Comparison of ENCODE assay signal across 23 mouse cellular contexts in the genomic region with DNA sequence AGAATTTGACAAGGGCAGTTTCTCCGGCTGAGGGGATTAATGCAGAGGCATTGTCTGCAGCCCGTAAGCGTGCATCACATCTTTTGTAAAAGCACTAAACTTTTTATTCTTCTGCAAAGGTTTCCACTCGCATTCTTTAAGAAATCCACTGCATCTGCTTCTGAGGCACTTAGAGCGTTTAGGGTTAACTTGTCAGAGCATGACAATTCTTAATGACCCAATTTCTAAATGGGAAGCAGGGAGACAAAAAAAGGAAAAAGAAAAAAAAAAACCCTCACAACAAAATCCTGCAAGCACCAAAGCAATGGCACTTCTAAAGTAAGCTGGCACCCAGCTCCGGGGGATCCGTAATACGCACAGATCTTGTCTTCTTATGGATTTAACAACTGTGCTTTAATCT. TPM values are rescaled to one million over a fixed set of nuclear protein-coding genes. Genes with fewer than 3 reads are reported as not detected.
DNase-seq lines count a peak whose midpoint lies in the region; ATAC-seq and TF ChIP-seq lines count a peak whose summit lies in the region.
"Had no signal": no experiment of that assay in that cellular context is flagged by ENCODE, and none has a peak within 500 bp of the region (broad histone marks: within the 10 kb centered on the region; RNA-seq: fewer than 3 reads in every experiment).

A gene (plus strand): TSS at position 301 of the 400 bp plus-strand sequence.

- H3K4me1 ChIP-seq in hindbrain, postnatal 0 days (ENCODE audit: insufficient read depth, low read length) = no peaks in the 10 kb centered on the region
- H3K4me1 ChIP-seq in hindbrain, embryonic 11.5 days (replicated peaks; ENCODE audit: control insufficient read depth, insufficient read depth, low read length) = no peaks in the 10 kb centered on the region
- H3K4me1 ChIP-seq in midbrain, embryonic 12.5 days = no peaks in the 10 kb centered on the region
- peaks cover 3% of the 10 kb centered on the region for H3K4me1 ChIP-seq in midbrain, embryonic 16.5 days (ENCODE audit: control insufficient read depth, insufficient read depth, low read length)
- H3K4me1 ChIP-seq: embryonic facial prominence, embryonic 12.5 days; heart, embryonic 13.5 days had no signal

- H3K4me3 ChIP-seq in hindbrain, postnatal 0 days (ENCODE audit: low read length) = no peak within 1 kb of the TSS
- no peak within 1 kb of the TSS for H3K4me3 ChIP-seq in hindbrain, embryonic 11.5 days (ENCODE audit: low read depth, low read length)
- H3K4me3 ChIP-seq in midbrain, embryonic 12.5 days = no peak within 1 kb of the TSS
- peak within 1 kb of the TSS; percentile 11; the same call in 1 of the 2 replicates for H3K4me3 ChIP-seq in midbrain, embryonic 16.5 days (ENCODE audit: low read depth, low read length)
- no peak within 1 kb of the TSS for H3K4me3 ChIP-seq in gastrocnemius, adult 2 months
- H3K4me3 ChIP-seq: embryonic facial prominence, embryonic 12.5 days; forebrain, embryonic 12.5 days; heart, embryonic 13.5 days had no signal

- H3K9me3 ChIP-seq in hindbrain, postnatal 0 days (ENCODE audit: low read length) = 0 out of 2 replicates have a peak, but pooled peaks cover 2% of the 10 kb centered on the region
- H3K9me3 ChIP-seq in hindbrain, embryonic 11.5 days (ENCODE audit: control insufficient read depth, low read length) = no peaks in the 10 kb centered on the region
- H3K9me3 ChIP-seq in midbrain, embryonic 12.5 days = no peaks in the 10 kb centered on the region
- no peaks in the 10 kb centered on the region for H3K9me3 ChIP-seq in midbrain, embryonic 16.5 days (replicated peaks; ENCODE audit: control insufficient read depth, low read length, poor library complexity, severe bottlenecking)
- H3K9me3 ChIP-seq: embryonic facial prominence, embryonic 12.5 days; forebrain, embryonic 12.5 days; heart, embryonic 13.5 days had no signal

- H3K27ac ChIP-seq in hindbrain, postnatal 0 days = no peak within 1 kb of the TSS
- H3K27ac ChIP-seq in hindbrain, embryonic 11.5 days (ENCODE audit: low read depth, low read length) = no peak within 1 kb of the TSS
- no peak within 1 kb of the TSS for H3K27ac ChIP-seq in midbrain, embryonic 12.5 days (replicated peaks)
- H3K27ac ChIP-seq in midbrain, embryonic 16.5 days (ENCODE audit: low read length) = no peak within 1 kb of the TSS
- H3K27ac ChIP-seq in gastrocnemius, adult 2 months = no peak within 1 kb of the TSS
- H3K27ac ChIP-seq: embryonic facial prominence, embryonic 12.5 days; forebrain, embryonic 12.5 days; heart, embryonic 13.5 days; hindbrain, embryonic 14.5 days had no signal

- peak within 1 kb of the TSS; percentile 10; the same call in 1 of the 2 replicates for H3K4me2 ChIP-seq in hindbrain, postnatal 0 days (ENCODE audit: low read depth, low read length)
- no peak within 1 kb of the TSS for H3K4me2 ChIP-seq in hindbrain, embryonic 11.5 days (replicated peaks; ENCODE audit: low read depth, low read length)
- peak within 1 kb of the TSS; percentile 35 for H3K4me2 ChIP-seq in midbrain, embryonic 12.5 days (replicated peaks)
- H3K4me2 ChIP-seq in midbrain, embryonic 16.5 days (ENCODE audit: low read length) = peak within 1 kb of the TSS; percentile 44
- H3K4me2 ChIP-seq: embryonic facial prominence, embryonic 12.5 days; forebrain, embryonic 12.5 days; heart, embryonic 13.5 days; hindbrain, embryonic 14.5 days had no signal

- TF ChIP-seq CTCF in hindbrain, postnatal 0 days (IDR thresholded peaks at IDR 0.05; ENCODE audit: low read depth) = no peak
- TF ChIP-seq CTCF in gastrocnemius, adult 2 months (IDR thresholded peaks at IDR 0.05) = no peak

- intact Hi-C loops in gastrocnemius, adult 2 months (cut with DNase I) = no loop called here

- no peaks in the 10 kb centered on the region for H3K27me3 ChIP-seq in hindbrain, postnatal 0 days (ENCODE audit: insufficient read depth, low read length)
- H3K27me3 ChIP-seq in hindbrain, embryonic 11.5 days (ENCODE audit: control insufficient read depth, insufficient read depth, low read length) = no peaks in the 10 kb centered on the region
- peaks cover 8% of the 10 kb centered on the region; the same call in 1 of the 2 replicates for H3K27me3 ChIP-seq in midbrain, embryonic 12.5 days
- no peaks in the 10 kb centered on the region for H3K27me3 ChIP-seq in midbrain, embryonic 16.5 days (ENCODE audit: control insufficient read depth, insufficient read depth, low read depth, low read length)
- H3K27me3 ChIP-seq: embryonic facial prominence, embryonic 12.5 days; forebrain, embryonic 12.5 days; heart, embryonic 13.5 days had no signal

- no peak within 1 kb of the TSS for H3K9ac ChIP-seq in hindbrain, postnatal 0 days (replicated peaks; ENCODE audit: low read length)
- H3K9ac ChIP-seq in hindbrain, embryonic 11.5 days (ENCODE audit: low read depth, low read length) = no peak within 1 kb of the TSS
- H3K9ac ChIP-seq in midbrain, embryonic 12.5 days (replicated peaks) = no peak within 1 kb of the TSS
- H3K9ac ChIP-seq in midbrain, embryonic 16.5 days (ENCODE audit: low read depth, low read length) = no peak within 1 kb of the TSS
- H3K9ac ChIP-seq: embryonic facial prominence, embryonic 12.5 days; forebrain, embryonic 12.5 days; heart, embryonic 13.5 days; hindbrain, embryonic 14.5 days had no signal

- 39% methylated on average over 8 of the region's 8 CpGs for WGBS in hindbrain, postnatal 0 days
- WGBS in hindbrain, embryonic 11.5 days = 53% methylated on average over 8 of the region's 8 CpGs
- WGBS in midbrain, embryonic 12.5 days = 12% methylated on average over 8 of the region's 8 CpGs
- 7% methylated on average over 8 of the region's 8 CpGs for whole genome bisulfite sequencing in midbrain, embryonic 16.5 days

- no peaks in the 10 kb centered on the region for H3K36me3 ChIP-seq in hindbrain, postnatal 0 days (ENCODE audit: insufficient read depth, low read length)
- no peaks in the 10 kb centered on the region for H3K36me3 ChIP-seq in hindbrain, embryonic 11.5 days (ENCODE audit: control insufficient read depth, insufficient read depth, low read length)
- no peaks in the 10 kb centered on the region for H3K36me3 ChIP-seq in midbrain, embryonic 12.5 days
- no peaks in the 10 kb centered on the region for H3K36me3 ChIP-seq in midbrain, embryonic 16.5 days (ENCODE audit: control insufficient read depth, insufficient read depth, low read length)
- H3K36me3 ChIP-seq: embryonic facial prominence, embryonic 12.5 days; forebrain, embryonic 12.5 days; heart, embryonic 13.5 days had no signal

- ATAC-seq in hindbrain, postnatal 0 days = no peak
- no peak for ATAC-seq in hindbrain, embryonic 11.5 days (ENCODE audit: low FRiP score)
- ATAC-seq in midbrain, embryonic 12.5 days (ENCODE audit: low FRiP score, low read depth) = no peak
- ATAC-seq in midbrain, embryonic 16.5 days = no peak
- ATAC-seq in megakaryocyte, adult 5-6 weeks (ENCODE audit: poor library complexity, severe bottlenecking) = no peak
- ATAC-seq: inflammation-experienced regulatory T-cells, adult 6 months; intestine, postnatal 0 days had no signal

- DNase-seq in hindbrain, postnatal 0 days (ENCODE audit: low spot score) = no peak
- DNase-seq in hindbrain, embryonic 11.5 days (ENCODE audit: low spot score) = no peak
- DNase-seq in layer of hippocampus, postnatal 25 days (ENCODE audit: extremely low spot score in 1 of 2, low spot score in 1 of 2) = no peak
- no peak for DNase-seq in gastrocnemius, adult 2 months
- DNase-seq: adrenal gland, adult 8-10 months; cerebellum, adult 11-12 months; cerebellum, adult 9-10 months; cerebellum, postnatal 25 days; gastrocnemius, postnatal 14 days; heart, adult 11 months; heart, postnatal 4 days had no signal

RNA-seq across cellular contexts. Expression of the gene that starts here (rescaled TPM):
- 0.68 TPM in 2 replicates for total RNA-seq in hindbrain, postnatal 0 days (2014; rRNA removed)
- 0.50 and 0.63 TPM in 2 replicates for polyA plus RNA-seq in hindbrain, postnatal 0 days (2015; fragmentation: Nextera tagmentation; extraction: Ambion mirVana)
- not detected in 2 replicates for polyA plus RNA-seq in hindbrain, embryonic 11.5 days (2014; fragmentation: Nextera tagmentation; extraction: Ambion mirVana)
- not detected in 2 replicates for polyA plus RNA-seq in midbrain, embryonic 12.5 days (2016; fragmentation: Nextera tagmentation; extraction: Ambion mirVana)
- polyA plus RNA-seq in midbrain, embryonic 16.5 days (2015; fragmentation: Nextera tagmentation; extraction: Ambion mirVana) = 0.08 TPM in 1 of 2 replicates, not detected in the other
- total RNA-seq in layer of hippocampus, postnatal 25 days (2021) = under 1 TPM; 0.34 to 0.56 TPM
- total RNA-seq in gastrocnemius, adult 2 months (2021) = not detected
- not detected in 2 replicates for total RNA-seq in megakaryocyte, adult 5-6 weeks (2015)
- not detected in 2 replicates for total RNA-seq in megakaryocyte, adult 5-6 weeks (2017)
- total RNA-seq: adrenal gland, adult 8-10 months; adrenal gland, postnatal 4 days; ES-E14; gastrocnemius, postnatal 14 days; heart, postnatal 4 days had no signal
- polyA plus RNA-seq: embryonic facial prominence, embryonic 12.5 days; forebrain, embryonic 12.5 days; heart, embryonic 13.5 days; heart, postnatal 0 days; hindbrain, embryonic 14.5 days; inflammation-experienced regulatory T-cells, adult 6 months; intestine, postnatal 0 days had no signal
